Mouse (Mus musculus) CH12.LX (cell line): Measurements from ENCODE around the gene Gm20498. TPM values are rescaled to one million over a fixed set of nuclear protein-coding genes. Genes with fewer than 3 reads are reported as not detected.

Source experiments
- DNase-seq: peaks from one replicate; pipeline ENCODE4 v3.0.0-alpha.2; 2013; ENCODE audit errors: extremely low read depth
- H3K27ac ChIP-seq: 2 replicates; pipeline ENCODE4 v1.5.1; 2012; ENCODE audit warnings: low read depth, mild to moderate bottlenecking, control low read depth, moderate library complexity; ENCODE audit not compliant: insufficient read depth
- H3K27me3 ChIP-seq: replicated peaks from 2 replicates; pipeline ENCODE3; 2012; ENCODE audit warnings: inconsistent platforms
- H3K36me3 ChIP-seq, 2 experiments: replicated peaks in 1 of 2; 2 replicates each; pipeline versions ENCODE3 to v1.6.1; 2012; ENCODE audit warnings: inconsistent platforms in 1 of 2, low read length in 1 of 2, mild to moderate bottlenecking in 1 of 2, mixed read lengths in 1 of 2, moderate library complexity in 1 of 2; ENCODE audit not compliant: control insufficient read depth in 1 of 2, insufficient read depth in 1 of 2
- H3K4me1 ChIP-seq, 2 experiments: 2 replicates each; pipeline ENCODE4 v1.6.1; 2012; ENCODE audit warnings: inconsistent platforms in 1 of 2, moderate library complexity in 1 of 2; ENCODE audit not compliant: insufficient read depth in 2 of 2, control insufficient read depth in 1 of 2
- H3K4me2 ChIP-seq: 2 replicates; pipeline ENCODE4 v1.6.1; 2012; ENCODE audit warnings: low read depth, mild to moderate bottlenecking, control low read depth; ENCODE audit not compliant: poor library complexity, insufficient read depth, severe bottlenecking
- H3K4me3 ChIP-seq, 3 experiments: fragments of 150-350 bp in 1 of 3; sonication (generic) in 1 of 3; replicated peaks in 1 of 3; 2 replicates each; pipeline versions ENCODE3 to v1.5.1; 2011 to 2012; ENCODE audit warnings: low read depth in 2 of 3, low read length in 2 of 3, mild to moderate bottlenecking in 2 of 3, moderate library complexity in 2 of 3, control low read depth in 1 of 3, improper control_type of control experiment in 1 of 3, inconsistent platforms in 1 of 3, mixed read lengths in 1 of 3; ENCODE audit not compliant: poor library complexity in 1 of 3
- H3K79me2 ChIP-seq: replicated peaks from 2 replicates; pipeline ENCODE4 v1.6.1; 2012; ENCODE audit warnings: mild to moderate bottlenecking, moderate library complexity; ENCODE audit not compliant: control insufficient read depth, poor library complexity, insufficient read depth, severe bottlenecking; ENCODE audit errors: extremely low read depth
- H3K9ac ChIP-seq: 2 replicates; pipeline ENCODE4 v1.6.1; 2012; ENCODE audit warnings: low read depth, mild to moderate bottlenecking, control low read depth, moderate library complexity; ENCODE audit not compliant: insufficient read depth
- H3K9me3 ChIP-seq: replicated peaks from 2 replicates; pipeline ENCODE3; 2012; ENCODE audit warnings: low read length, inconsistent platforms, mixed read lengths
- BHLHE40 ChIP-seq: IDR thresholded peaks from 2 replicates; pipeline ENCODE4 v1.6.1; 2011; ENCODE audit warnings: mild to moderate bottlenecking, low read depth, low read length, improper control_type of control experiment
- CHD1 ChIP-seq: IDR thresholded peaks from 2 replicates; pipeline ENCODE4 v1.6.1; 2012; ENCODE audit warnings: low read depth, low read length, improper control_type of control experiment, inconsistent platforms
- CTCF ChIP-seq, 2 experiments: IDR thresholded peaks in 1 of 2; conservative IDR thresholded peaks in 1 of 2; 2 replicates each; pipeline ENCODE4 v1.5.1; 2011 to 2012; ENCODE audit warnings: low read depth in 2 of 2, low read length in 2 of 2, improper control_type of control experiment in 1 of 2, inconsistent platforms in 1 of 2, mild to moderate bottlenecking in 1 of 2, moderate library complexity in 1 of 2
- E2F4 ChIP-seq: IDR thresholded peaks from 2 replicates; pipeline ENCODE4 v1.6.1; 2011; ENCODE audit warnings: low read depth, low read length, improper control_type of control experiment; ENCODE audit not compliant: insufficient replicate concordance
- ELF1 ChIP-seq: IDR thresholded peaks from 2 replicates; pipeline ENCODE4 v1.6.1; 2014; ENCODE audit warnings: low read depth, mild to moderate bottlenecking, inconsistent platforms, low read length, improper control_type of control experiment
- EP300 ChIP-seq: IDR thresholded peaks from 2 replicates; pipeline ENCODE4 v1.6.1; 2011; ENCODE audit warnings: low read length, improper control_type of control experiment
- ETS1 ChIP-seq: conservative IDR thresholded peaks from 2 replicates; pipeline ENCODE4 v1.6.1; 2012; ENCODE audit warnings: low read depth, mild to moderate bottlenecking, inconsistent platforms, low read length, improper control_type of control experiment, moderate library complexity
- GABPA ChIP-seq: IDR thresholded peaks from 2 replicates; pipeline ENCODE4 v1.6.1; 2012; ENCODE audit warnings: low read depth, low read length, improper control_type of control experiment, inconsistent platforms; ENCODE audit not compliant: insufficient replicate concordance
- JUN ChIP-seq: IDR thresholded peaks from 2 replicates; pipeline ENCODE4 v1.6.1; 2011; ENCODE audit warnings: low read depth, mild to moderate bottlenecking, low read length, improper control_type of control experiment, moderate library complexity; ENCODE audit not compliant: insufficient read depth
- JUND ChIP-seq: conservative IDR thresholded peaks from 2 replicates; pipeline ENCODE4 v1.6.1; 2011; ENCODE audit warnings: low read depth, low read length, improper control_type of control experiment
- KAT2A ChIP-seq: IDR thresholded peaks from 2 replicates; pipeline ENCODE4 v1.6.1; 2012; ENCODE audit warnings: low read length, improper control_type of control experiment, inconsistent platforms; ENCODE audit not compliant: insufficient replicate concordance
- MAFK ChIP-seq: IDR thresholded peaks from 2 replicates; pipeline ENCODE4 v1.6.1; 2011; ENCODE audit warnings: low read length, improper control_type of control experiment; ENCODE audit not compliant: insufficient replicate concordance
- MEF2A ChIP-seq: IDR thresholded peaks from 2 replicates; pipeline ENCODE4 v1.6.1; 2014; ENCODE audit warnings: low read depth, mild to moderate bottlenecking, inconsistent platforms, low read length, improper control_type of control experiment, borderline replicate concordance
- MXI1 ChIP-seq: IDR thresholded peaks from 2 replicates; pipeline ENCODE4 v1.6.1; 2011; ENCODE audit warnings: mild to moderate bottlenecking, low read depth, low read length, improper control_type of control experiment
- NELFE ChIP-seq: IDR thresholded peaks from 2 replicates; pipeline ENCODE4 v1.6.1; 2011; ENCODE audit warnings: low read depth, low read length, improper control_type of control experiment
- NRF1 ChIP-seq: IDR thresholded peaks from 2 replicates; pipeline ENCODE4 v1.6.1; 2014; ENCODE audit warnings: low read depth, mild to moderate bottlenecking, inconsistent platforms, low read length, improper control_type of control experiment, moderate library complexity
- PAX5 ChIP-seq: IDR thresholded peaks from 2 replicates; pipeline ENCODE4 v1.6.1; 2012; ENCODE audit warnings: low read length, inconsistent platforms, mixed read lengths
- POLR2A ChIP-seq: IDR thresholded peaks from 2 replicates; pipeline ENCODE4 v1.6.1; 2011; ENCODE audit warnings: low read depth, mild to moderate bottlenecking, improper control_type of control experiment, low read length
- POLR2AphosphoS2 ChIP-seq: IDR thresholded peaks from 2 replicates; pipeline ENCODE4 v1.6.1; 2011; ENCODE audit warnings: low read depth, low read length, improper control_type of control experiment
- RCOR1 ChIP-seq: conservative IDR thresholded peaks from 2 replicates; pipeline ENCODE4 v1.6.1; 2012; ENCODE audit warnings: low read depth, mild to moderate bottlenecking, inconsistent platforms, low read length, improper control_type of control experiment
- SIN3A ChIP-seq: IDR thresholded peaks from 2 replicates; pipeline ENCODE4 v1.6.1; 2012; ENCODE audit warnings: low read length, improper control_type of control experiment, inconsistent platforms
- SMC3 ChIP-seq: IDR thresholded peaks from 2 replicates; pipeline ENCODE4 v1.6.1; 2011; ENCODE audit warnings: low read depth, low read length, improper control_type of control experiment
- TBP ChIP-seq: conservative IDR thresholded peaks from 2 replicates; pipeline ENCODE4 v1.6.1; 2011; ENCODE audit warnings: low read depth, low read length, improper control_type of control experiment
- USF1 ChIP-seq: IDR thresholded peaks from 2 replicates; pipeline ENCODE4 v1.6.1; 2014; ENCODE audit warnings: low read depth, mild to moderate bottlenecking, inconsistent platforms, low read length, improper control_type of control experiment
- USF2 ChIP-seq: conservative IDR thresholded peaks from 2 replicates; pipeline ENCODE4 v1.6.1; 2011; ENCODE audit warnings: low read depth, low read length, improper control_type of control experiment
- ZMIZ1 ChIP-seq: IDR thresholded peaks from 2 replicates; pipeline ENCODE4 v1.6.1; 2012; ENCODE audit warnings: low read depth, mild to moderate bottlenecking, inconsistent platforms, low read length, improper control_type of control experiment
- ZNF384 ChIP-seq: IDR thresholded peaks from 2 replicates; pipeline ENCODE4 v1.6.1; 2012; ENCODE audit warnings: low read depth, low read length, improper control_type of control experiment, inconsistent platforms
- dilution Hi-C: fragments of 300-500 bp; cut with MboI; formaldehyde crosslinking; loops from 2 replicates; pipeline ENCODE4 v1.14.3; 2020; ENCODE audit warnings: low sequenced_read_pairs; ENCODE audit not compliant: extremely low pct_unique_long_range_greater_than_20kb, extremely low pct_ligation_motif_present
- in situ Hi-C: fragments of 300-500 bp; cut with MboI; formaldehyde crosslinking; loops from 3 replicates; pipeline ENCODE4 v1.14.3; 2019; ENCODE audit warnings: low sequenced_read_pairs, low pct_ligation_motif_present, low pct_unique_long_range_greater_than_20kb, mixed read lengths
- polyA plus RNA-seq: library from polyadenylated mRNA; unstranded; fragments of >175 nt; gene quantifications from 2 replicates; pipeline ENCODE4 v1.2.1, GENCODE M21; 2012; ENCODE audit warnings: low read depth; ENCODE audit not compliant: insufficient read length
- total RNA-seq, 2 experiments: library from RNA; depleted of rRNA; stranded (reverse); fragments of 300-350 nt in 1 of 2; fragments of >200 nt in 1 of 2; gene quantifications; 2 replicates each; pipeline ENCODE4 v1.2.3; 2012 to 2014

Gm20498 gene
- total and polyA plus RNA-seq, 3 experiments: 25.7 to 52.2 (median 32.6) TPM

DNA sequence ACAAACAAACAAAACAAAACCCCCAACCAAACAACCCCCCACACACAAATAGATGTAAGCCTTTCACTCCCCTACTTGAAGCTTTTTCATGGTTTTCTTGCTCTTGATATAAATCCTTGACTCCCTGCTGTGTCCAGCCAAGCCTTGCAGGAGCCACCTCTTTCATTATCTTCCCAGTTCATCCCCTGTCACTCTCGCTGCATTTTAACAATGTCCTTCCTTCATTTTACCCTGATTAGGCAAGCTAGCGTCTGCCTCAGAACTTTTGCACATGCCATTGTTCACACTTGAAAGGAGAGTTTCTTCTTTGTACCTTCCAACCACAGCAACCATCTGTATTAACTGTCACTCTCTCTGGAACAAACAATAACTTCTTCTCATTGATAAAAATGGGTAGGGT, 214.9 kb downstream of the Gm20498 start:
- dilution Hi-C loops: no loop called here
- no peak overlapping the region for H3K4me3 ChIP-seq

GRCm38 (mm10) chr12:81315953-81316352, 216.8 kb downstream of the Gm20498 start:
- Histone ChIP-seq H3K9me3 (no peaks in the 10 kb centered on the region), H3K27ac (no peak overlapping the region), H3K4me3 (no peak overlapping the region), H3K9ac (no peak overlapping the region), H3K36me3 (no peaks in the 10 kb centered on the region), H3K27me3 (no peaks in the 10 kb centered on the region), H3K79me2 (no peaks in the 10 kb centered on the region), H3K4me2 (no peak overlapping the region), H3K4me1 (0 out of 4 replicates have a peak, but pooled peaks cover 0 to 3% of the 10 kb centered on the region in 2 experiments)
- DNase-seq: no peak
- in situ Hi-C loops: no loop called here
- dilution Hi-C loops: no loop called here
- TF ChIP-seq GABPA: no peak
- TF ChIP-seq ZNF384: no peak
- no peak for TF ChIP-seq CHD1
- TF ChIP-seq EP300: no peak
- TF ChIP-seq NRF1: no peak
- no peak for TF ChIP-seq POLR2A
- no peak for TF ChIP-seq ETS1
- no peak for TF ChIP-seq E2F4
- TF ChIP-seq ELF1: no peak
- no peak for TF ChIP-seq POLR2AphosphoS2
- TF ChIP-seq MAFK: no peak
- no peak for TF ChIP-seq KAT2A

More for the DNA sequence above, 214.9 kb downstream of the Gm20498 start:
- Histone ChIP-seq H3K9me3 (no peaks in the 10 kb centered on the region), H3K36me3 (no peaks in the 10 kb centered on the region), H3K79me2 (no peaks in the 10 kb centered on the region), H3K4me2 (no peak overlapping the region), H3K27ac (no peak overlapping the region), H3K9ac (no peak overlapping the region), H3K27me3 (no peaks in the 10 kb centered on the region), H3K4me1 (peaks cover 0 to 6% of the 10 kb centered on the region in 2 experiments; a peak in 1 of 4 replicates)
- in situ Hi-C loops: no loop called here
- TF ChIP-seq USF1: no peak
- TF ChIP-seq MEF2A: no peak
- TF ChIP-seq BHLHE40: no peak
- no peak for TF ChIP-seq JUND
- TF ChIP-seq CHD1: no peak
- TF ChIP-seq ZMIZ1: no peak
- TF ChIP-seq MXI1: no peak
- TF ChIP-seq SIN3A: no peak
- no peak for TF ChIP-seq KAT2A
- TF ChIP-seq USF2: no peak
- no peak for TF ChIP-seq NELFE
- TF ChIP-seq GABPA: no peak
- TF ChIP-seq TBP: no peak
- TF ChIP-seq PAX5: no peak
- no peak for TF ChIP-seq RCOR1
- no peak for TF ChIP-seq JUN
- no peak for TF ChIP-seq CTCF (conservative IDR thresholded peaks at IDR 0.05 in 1 of 2, IDR thresholded peaks at IDR 0.05 in 1 of 2; ENCODE audit: low read depth in 2 of 2, low read length in 2 of 2)
- no peak for TF ChIP-seq SMC3
- TF ChIP-seq EP300: no peak
- no peak for DNase-seq
